Mouse (Mus musculus) embryonic facial prominence, embryonic 11.5 days (tissue): ENCODE results near the gene Sema6b. TPM values are rescaled to one million over a fixed set of nuclear protein-coding genes. Genes with fewer than 3 reads are reported as not detected.

Experiments
- ATAC-seq: fragments of 200-750 bp; cut with Nextera tagmentation; replicated peaks from 2 replicates; pipeline ENCODE4 v1.8.0; 2017; ENCODE audit warnings: low read depth; ENCODE audit not compliant: insufficient number of reproducible peaks, low FRiP score, low TSS enrichment
- DNase-seq: peaks from one replicate; pipeline ENCODE4 v3.0.0-alpha.2; 2015; ENCODE audit warnings: low spot score
- H3K27ac ChIP-seq: fragments of 300-500 bp; sonication (generic); replicated peaks from 2 replicates; pipeline ENCODE4 v1.5.1; 2014; ENCODE audit warnings: mild to moderate bottlenecking, low read depth, low read length, control low read depth
- H3K27me3 ChIP-seq: fragments of 300-500 bp; sonication (generic); 2 replicates; pipeline ENCODE4 v1.6.1; 2014; ENCODE audit warnings: mild to moderate bottlenecking, low read length, moderate library complexity, mixed read lengths; ENCODE audit not compliant: control insufficient read depth, insufficient read depth
- H3K36me3 ChIP-seq: fragments of 300-500 bp; sonication (generic); replicated peaks from 2 replicates; pipeline ENCODE4 v1.6.1; 2014; ENCODE audit warnings: low read depth, mild to moderate bottlenecking, low read length, moderate library complexity, mixed read lengths; ENCODE audit not compliant: control insufficient read depth, insufficient read depth
- H3K4me1 ChIP-seq: fragments of 300-500 bp; sonication (generic); 2 replicates; pipeline ENCODE4 v1.6.1; 2014; ENCODE audit warnings: low read length, mixed read lengths; ENCODE audit not compliant: control insufficient read depth, insufficient read depth
- H3K4me2 ChIP-seq: fragments of 300-500 bp; sonication (generic); 2 replicates; pipeline ENCODE4 v1.6.1; 2014; ENCODE audit warnings: low read depth, mild to moderate bottlenecking, control low read depth, low read length, moderate library complexity
- H3K4me3 ChIP-seq: fragments of 300-500 bp; sonication (generic); 2 replicates; pipeline ENCODE4 v1.5.1; 2014; ENCODE audit warnings: low read depth, low read length, control low read depth
- H3K9ac ChIP-seq: fragments of 300-500 bp; sonication (generic); replicated peaks from 2 replicates; pipeline ENCODE4 v1.6.1; 2014; ENCODE audit warnings: mild to moderate bottlenecking, control low read depth, low read length
- H3K9me3 ChIP-seq: fragments of 300-500 bp; sonication (generic); replicated peaks from 2 replicates; pipeline ENCODE4 v1.6.1; 2016; ENCODE audit warnings: mild to moderate bottlenecking, low read length, inconsistent platforms, mixed read lengths; ENCODE audit not compliant: control insufficient read depth
- WGBS: fragments of 180-500 bp; shearing (Covaris S2); extraction: QIAGEN DNeasy Blood & Tissue Kit; methylation state at CpG from one replicate; pipeline ENCODE4 v1.1.7; 2014; 5-methylcytosine and 5-hydroxymethylcytosine counted together
- polyA plus RNA-seq: library from polyadenylated mRNA; unstranded; fragments of >200 nt; fragmentation: Nextera tagmentation; extraction: Ambion mirVana; gene quantifications from 2 replicates; pipeline ENCODE4 v1.2.1, GENCODE M21; 2014

Sema6b gene
- polyA plus RNA-seq, 1 experiment from 2014 or later = 1.1 TPM

GRCm38 (mm10) chr17:56153643-56154042 lies 13.5 kb upstream of the Sema6b start:
- ATAC-seq (peak; percentile 64; the same call in 1 of the 2 replicates), DNase-seq (peak; percentile 61)
- Histone ChIP-seq H3K4me1 (peaks cover 3% of the 10 kb centered on the region; the same call in 1 of the 2 replicates), H3K27me3 (peaks cover 14% of the 10 kb centered on the region), H3K4me2 (no peak overlapping the region), H3K36me3 (no peaks in the 10 kb centered on the region), H3K4me3 (no peak overlapping the region), H3K9ac (no peak overlapping the region), H3K27ac (no peak overlapping the region), H3K9me3 (no peaks in the 10 kb centered on the region)
- WGBS = 43% methylated on average over 9 of the region's 9 CpGs

- no peak overlapping the region for H3K4me2 ChIP-seq
- WGBS = 36% methylated on average over 2 of the region's 2 CpGs
- DNase-seq (no peak), ATAC-seq (no peak)
- no peak overlapping the region for H3K9ac ChIP-seq
- no peaks in the 10 kb centered on the region for H3K36me3 ChIP-seq
- H3K9me3 ChIP-seq = no peaks in the 10 kb centered on the region
- H3K4me1 ChIP-seq = peaks cover 3% of the 10 kb centered on the region; the same call in 1 of the 2 replicates
- no peak overlapping the region for H3K27ac ChIP-seq
- peaks cover 26% of the 10 kb centered on the region for H3K27me3 ChIP-seq
- H3K4me3 ChIP-seq = no peak overlapping the region
Measured at GRCm38 (mm10) chr17:56149897-56150296, 9.8 kb upstream of the Sema6b start.

- Histone ChIP-seq H3K36me3 (no peaks in the 10 kb centered on the region), H3K4me3 (no peak overlapping the region), H3K27ac (no peak overlapping the region), H3K9ac (peak overlapping the region; percentile 25; the same call in 1 of the 2 replicates), H3K27me3 (peaks cover 26% of the 10 kb centered on the region), H3K4me2 (peak overlapping the region; percentile 32), H3K4me1 (peaks cover 3% of the 10 kb centered on the region; the same call in 1 of the 2 replicates), H3K9me3 (no peaks in the 10 kb centered on the region)
- ATAC-seq (0 out of 2 replicates have a peak, but pooled peaks have one; percentile 16), DNase-seq (no peak)
- 1% methylated on average over 29 of the region's 30 CpGs for WGBS
Measured at GRCm38 (mm10) chr17:56148790-56149618, 8.9 kb upstream of the Sema6b start.

- Histone ChIP-seq H3K36me3 (no peaks in the 10 kb centered on the region), H3K4me1 (peaks cover 3% of the 10 kb centered on the region; the same call in 1 of the 2 replicates), H3K27ac (no peak overlapping the region), H3K9ac (no peak overlapping the region), H3K27me3 (peaks cover 26% of the 10 kb centered on the region), H3K9me3 (no peaks in the 10 kb centered on the region), H3K4me2 (no peak overlapping the region; the same call in 1 of the 2 replicates), H3K4me3 (no peak overlapping the region)
- WGBS = 17% methylated on average over 9 of the region's 9 CpGs
- ATAC-seq = no peak
- no peak for DNase-seq
Measured at GRCm38 (mm10) chr17:56148280-56148679, 8.1 kb upstream of the Sema6b start.

- H3K4me3 ChIP-seq = no peak overlapping the region
- WGBS = 55% methylated on average over 12 of the region's 12 CpGs
- DNase-seq (no peak), ATAC-seq (no peak)
- H3K9me3 ChIP-seq = no peaks in the 10 kb centered on the region
- no peak overlapping the region for H3K9ac ChIP-seq
- H3K27ac ChIP-seq = no peak overlapping the region
- H3K4me2 ChIP-seq = no peak overlapping the region
- no peaks in the 10 kb centered on the region for H3K36me3 ChIP-seq
- H3K27me3 ChIP-seq = peaks cover 28% of the 10 kb centered on the region
- peaks cover 4% of the 10 kb centered on the region; the same call in 1 of the 2 replicates for H3K4me1 ChIP-seq
Measured at GRCm38 (mm10) chr17:56147420-56147819, 7.3 kb upstream of the Sema6b start.

GRCm38 (mm10) chr17:56146131-56146530 lies 6.0 kb upstream of the Sema6b start:
- no peak for ATAC-seq
- no peak for DNase-seq
- no peaks in the 10 kb centered on the region for H3K9me3 ChIP-seq
- H3K4me1 ChIP-seq = peaks cover 12% of the 10 kb centered on the region
- no peak overlapping the region for H3K4me2 ChIP-seq
- H3K27me3 ChIP-seq = peaks cover 40% of the 10 kb centered on the region
- no peak overlapping the region for H3K27ac ChIP-seq
- H3K4me3 ChIP-seq = no peak overlapping the region
- H3K9ac ChIP-seq = no peak overlapping the region
- H3K36me3 ChIP-seq = no peaks in the 10 kb centered on the region
- WGBS = 22% methylated on average over 9 of the region's 9 CpGs

- 74% methylated on average over 9 of the region's 9 CpGs for WGBS
- Histone ChIP-seq H3K9ac (no peak overlapping the region), H3K4me3 (no peak overlapping the region), H3K27ac (no peak overlapping the region), H3K36me3 (no peaks in the 10 kb centered on the region), H3K4me2 (no peak overlapping the region), H3K27me3 (peaks cover 51% of the 10 kb centered on the region), H3K4me1 (peaks cover 12% of the 10 kb centered on the region), H3K9me3 (no peaks in the 10 kb centered on the region)
- ATAC-seq (no peak), DNase-seq (no peak)
Measured at GRCm38 (mm10) chr17:56144546-56144945, 4.4 kb upstream of the Sema6b start.
